Mouse (Mus musculus) midbrain, embryonic 11.5 days (tissue): ENCODE measurements at regions not wholly inside any gene's neighbourhood (a gene's known extent, or its start where the extent isn't known, plus 50 kb on each side); places are given as distances from the start of the nearest gene placed in this dataset.
A peak's percentile ranks its signal among the peaks of the same experiment; 100 is the strongest.
"Not testable (repeated sequence)": the region's sequence is repeated elsewhere in the genome, so short reads cannot be mapped to it uniquely, and the experiment has no call there.

Experiments
- ATAC-seq: fragments of 200-750 bp; cut with Nextera tagmentation; 2 replicates; pipeline ENCODE4 v1.8.0; 2017; ENCODE audit warnings: moderate TSS enrichment, moderate library complexity; ENCODE audit not compliant: low FRiP score
- DNase-seq: peaks from one replicate; pipeline ENCODE4 v3.0.0; 2015; ENCODE audit warnings: low spot score; ENCODE audit errors: missing footprints
- H3K27ac ChIP-seq: fragments of 300-500 bp; sonication (generic); 2 replicates; pipeline ENCODE4 v1.5.1; 2014; ENCODE audit warnings: low read depth, low read length
- H3K27me3 ChIP-seq: fragments of 300-500 bp; sonication (generic); 2 replicates; pipeline ENCODE4 v1.6.1; 2014; ENCODE audit warnings: mild to moderate bottlenecking, low read length, moderate library complexity, mixed read lengths; ENCODE audit not compliant: control insufficient read depth, insufficient read depth
- H3K36me3 ChIP-seq: fragments of 300-500 bp; sonication (generic); 2 replicates; pipeline ENCODE4 v1.6.1; 2014; ENCODE audit warnings: mild to moderate bottlenecking, low read length, moderate library complexity, mixed read lengths; ENCODE audit not compliant: control insufficient read depth, insufficient read depth
- H3K4me1 ChIP-seq: fragments of 300-500 bp; sonication (generic); 2 replicates; pipeline ENCODE4 v1.6.1; 2014; ENCODE audit warnings: low read length; ENCODE audit not compliant: control insufficient read depth, insufficient read depth
- H3K4me2 ChIP-seq: fragments of 300-500 bp; sonication (generic); 2 replicates; pipeline ENCODE4 v1.6.1; 2014; ENCODE audit warnings: mild to moderate bottlenecking, moderate library complexity
- H3K4me3 ChIP-seq: fragments of 300-500 bp; sonication (generic); 2 replicates; pipeline ENCODE4 v1.5.1; 2014; ENCODE audit warnings: low read depth, low read length
- H3K9ac ChIP-seq: fragments of 300-500 bp; sonication (generic); 2 replicates; pipeline ENCODE4 v1.6.1; 2014; ENCODE audit warnings: low read length
- H3K9me3 ChIP-seq: fragments of 300-500 bp; sonication (generic); 2 replicates; pipeline ENCODE4 v1.6.1; 2016; ENCODE audit warnings: low read length; ENCODE audit not compliant: control insufficient read depth
- WGBS: fragments of 180-500 bp; shearing (Covaris S2); extraction: QIAGEN DNeasy Blood & Tissue Kit; methylation state at CpG from one replicate; pipeline ENCODE4 v1.1.7; 2014; 5-methylcytosine and 5-hydroxymethylcytosine counted together

DNA sequence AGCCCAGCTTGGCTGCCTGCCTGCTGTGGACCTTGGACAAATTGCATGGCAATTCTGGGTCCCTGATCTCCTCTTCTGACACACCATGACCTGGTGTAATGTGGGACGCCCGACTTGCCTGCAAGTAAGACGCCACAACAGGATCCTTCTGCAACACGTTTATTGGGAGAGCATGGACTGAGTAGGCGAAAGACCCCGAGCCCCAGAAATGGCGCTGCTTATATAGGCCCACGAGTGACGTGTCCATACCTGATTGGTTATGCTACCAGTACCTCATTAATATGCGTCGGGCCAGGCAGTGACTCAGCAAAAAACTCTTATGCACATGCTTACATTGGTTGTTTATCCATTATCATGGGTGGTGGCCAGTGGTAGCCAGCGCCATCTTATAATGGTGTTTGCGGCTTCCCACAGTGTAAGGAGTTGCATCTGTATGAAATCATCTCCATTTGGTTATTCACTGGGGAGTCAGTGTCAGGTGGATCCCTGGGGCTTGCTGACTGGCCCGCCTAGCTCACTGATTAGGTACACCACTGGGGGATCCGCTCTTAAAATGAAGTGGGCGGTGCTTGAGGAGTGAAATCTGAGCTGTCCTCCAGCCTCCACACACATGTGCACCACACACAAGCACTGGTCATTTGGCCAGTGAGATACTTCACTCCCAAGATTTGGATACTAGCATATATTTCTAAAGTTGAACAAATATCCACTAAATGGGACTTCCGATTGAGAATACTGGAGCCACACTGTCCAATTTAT, 113.1 kb downstream of the Gm31371 start:
- not testable (repeated sequence) for H3K9me3 ChIP-seq, H3K27ac ChIP-seq, H3K36me3 ChIP-seq, H3K27me3 ChIP-seq, DNase-seq, H3K4me1 ChIP-seq, H3K9ac ChIP-seq, H3K4me2 ChIP-seq, ATAC-seq, H3K4me3 ChIP-seq
- 86% methylated on average over 14 of the region's 17 CpGs for WGBS

DNA sequence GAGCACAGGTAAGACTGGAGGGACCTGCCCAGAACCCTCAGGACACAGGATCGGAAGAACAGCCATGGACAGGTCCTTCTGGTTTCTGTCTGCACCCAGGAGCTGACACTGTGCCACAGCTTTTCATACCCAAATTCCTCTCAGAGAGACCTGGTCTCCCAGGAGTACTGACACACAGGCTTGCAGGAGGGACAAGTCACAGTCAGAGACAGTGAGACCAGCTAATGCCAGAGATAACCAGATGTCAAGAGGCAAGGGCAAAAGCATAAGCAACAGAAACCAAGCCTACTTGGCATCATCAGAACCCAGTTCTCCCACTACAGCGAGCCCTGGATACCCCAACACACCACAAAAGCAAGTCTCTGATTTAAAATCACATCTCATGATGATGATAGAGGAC, 122.3 kb downstream of the Gm31371 start:
- not testable (repeated sequence) for H3K36me3 ChIP-seq, H3K27me3 ChIP-seq, H3K27ac ChIP-seq, H3K4me2 ChIP-seq, H3K4me3 ChIP-seq, H3K9ac ChIP-seq, H3K9me3 ChIP-seq, ATAC-seq, H3K4me1 ChIP-seq, DNase-seq
- no CpG with 5 or more reads among the region's 2 CpGs for WGBS

DNA sequence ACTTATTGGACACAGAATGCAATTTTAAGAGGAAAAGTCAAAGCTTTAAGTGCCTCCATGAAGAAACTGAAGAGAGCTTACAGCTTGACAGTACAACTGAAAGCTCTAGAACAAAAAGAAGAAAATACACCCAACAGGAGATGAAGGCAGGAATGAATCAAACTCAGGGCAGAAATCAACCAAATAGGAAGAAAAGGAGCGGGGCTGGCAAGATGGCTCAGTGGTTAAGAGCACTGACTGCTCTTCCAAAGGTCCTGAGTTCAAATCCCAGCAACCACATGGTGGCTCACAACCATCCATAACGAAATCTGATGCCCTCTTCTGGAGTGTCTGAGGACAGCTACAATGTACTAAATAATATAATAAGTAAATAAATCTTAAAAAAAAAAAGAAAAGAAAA, 124.8 kb downstream of the Gm31371 start:
- H3K27ac ChIP-seq, H3K9me3 ChIP-seq, H3K9ac ChIP-seq, H3K36me3 ChIP-seq, DNase-seq, ATAC-seq, H3K4me1 ChIP-seq, H3K27me3 ChIP-seq, H3K4me3 ChIP-seq, H3K4me2 ChIP-seq: not testable (repeated sequence)
- 75% methylated on average over 1 of the region's 2 CpGs for WGBS

DNA sequence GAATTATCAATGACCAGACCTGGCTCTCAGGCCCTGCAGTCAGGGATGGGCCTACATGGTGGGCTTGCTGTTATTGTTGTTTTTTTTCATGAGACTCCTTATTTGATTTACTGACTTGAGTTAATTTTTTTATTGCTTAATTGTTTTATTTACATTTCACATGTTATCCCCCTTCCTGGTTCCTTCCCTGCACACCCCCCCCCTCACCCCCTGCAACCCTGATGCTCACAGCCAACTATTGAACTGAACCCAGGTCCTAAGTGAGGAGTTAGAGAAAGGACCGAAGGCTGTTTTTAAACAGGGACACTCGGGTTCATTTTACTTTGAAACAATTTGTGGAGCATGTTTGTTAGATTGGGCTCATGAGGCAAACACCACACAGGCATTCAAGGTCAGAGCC, 126.9 kb downstream of the Gm31371 start:
- 84% methylated on average over 2 of the region's 2 CpGs for WGBS
- not testable (repeated sequence) for H3K9ac ChIP-seq, H3K4me1 ChIP-seq, H3K4me3 ChIP-seq, H3K27ac ChIP-seq, H3K9me3 ChIP-seq, ATAC-seq, DNase-seq, H3K36me3 ChIP-seq, H3K4me2 ChIP-seq, H3K27me3 ChIP-seq

DNA sequence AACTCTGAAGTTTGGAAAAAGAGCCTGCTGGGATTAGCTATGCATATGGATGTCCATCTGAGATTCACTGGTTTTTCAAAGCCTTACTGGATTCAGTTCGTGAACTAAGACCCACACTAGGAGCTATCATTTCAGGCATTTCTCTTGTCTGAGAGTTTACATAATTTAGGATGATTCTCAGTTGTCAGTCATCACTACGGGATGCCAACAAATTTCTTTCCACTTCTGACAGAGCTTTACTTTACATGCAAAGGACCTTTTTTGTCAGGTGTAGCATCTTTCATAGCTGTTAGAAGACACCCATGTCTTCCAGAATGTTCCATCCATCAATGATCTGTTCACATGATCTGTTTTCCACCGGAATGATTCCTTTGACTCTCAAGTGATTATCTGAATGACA, 154.4 kb downstream of the Gm31371 start:
- H3K9me3 ChIP-seq, H3K27me3 ChIP-seq, H3K27ac ChIP-seq, H3K4me2 ChIP-seq, H3K4me3 ChIP-seq, H3K9ac ChIP-seq, H3K4me1 ChIP-seq, ATAC-seq, DNase-seq, H3K36me3 ChIP-seq: not testable (repeated sequence)
- 73% methylated on average over 2 of the region's 3 CpGs for WGBS

DNA sequence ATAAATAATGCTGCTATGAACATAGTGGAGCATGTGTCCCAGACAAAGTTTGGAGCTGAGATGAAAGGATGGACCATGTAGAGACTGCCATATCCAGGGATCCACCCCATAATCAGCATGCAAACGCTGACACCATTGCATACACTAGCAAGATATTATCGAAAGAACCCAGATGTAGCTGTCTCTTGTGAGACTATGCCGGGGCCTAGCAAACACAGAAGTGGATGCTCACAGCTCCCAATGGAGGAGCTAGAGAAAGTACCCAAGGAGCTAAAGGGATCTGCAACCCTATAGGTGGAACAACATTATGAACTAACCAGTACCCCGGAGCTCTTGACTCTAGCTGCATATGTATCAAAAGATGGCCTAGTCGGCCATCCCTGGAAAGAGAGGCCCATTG, 194.9 kb downstream of the Gm31371 start:
- H3K4me2 ChIP-seq, H3K9ac ChIP-seq, H3K36me3 ChIP-seq, H3K4me3 ChIP-seq, ATAC-seq, H3K9me3 ChIP-seq, DNase-seq, H3K27me3 ChIP-seq, H3K4me1 ChIP-seq, H3K27ac ChIP-seq: not testable (repeated sequence)
- WGBS = 83% methylated on average over 4 of the region's 5 CpGs

DNA sequence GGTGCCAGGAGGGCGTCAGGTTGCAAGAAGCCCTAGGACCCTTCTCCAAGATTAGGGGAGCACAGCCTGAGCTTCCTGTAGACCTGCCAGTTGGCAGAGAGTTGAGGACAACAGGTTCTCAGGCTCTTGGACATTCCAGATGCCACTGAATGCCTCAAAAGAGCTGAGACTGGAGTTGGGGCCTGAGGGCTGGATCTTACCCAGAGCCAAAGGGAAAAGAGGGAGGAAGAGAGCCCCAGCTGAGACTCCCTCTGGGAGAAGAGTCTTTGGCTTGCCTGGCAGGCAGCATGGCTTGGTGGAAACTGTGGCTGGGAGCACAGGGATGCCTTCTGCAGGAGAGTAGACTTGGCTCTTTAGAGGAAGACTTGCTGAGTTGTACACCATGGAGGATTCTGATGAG, 197.0 kb downstream of the Gm31371 start:
- not testable (repeated sequence) for H3K4me2 ChIP-seq, H3K27ac ChIP-seq, H3K27me3 ChIP-seq, H3K4me3 ChIP-seq, H3K9me3 ChIP-seq, H3K36me3 ChIP-seq, H3K9ac ChIP-seq, ATAC-seq, H3K4me1 ChIP-seq
- DNase-seq = peak; percentile 61
- WGBS = no CpG with 5 or more reads among the region's 1 CpGs

DNA sequence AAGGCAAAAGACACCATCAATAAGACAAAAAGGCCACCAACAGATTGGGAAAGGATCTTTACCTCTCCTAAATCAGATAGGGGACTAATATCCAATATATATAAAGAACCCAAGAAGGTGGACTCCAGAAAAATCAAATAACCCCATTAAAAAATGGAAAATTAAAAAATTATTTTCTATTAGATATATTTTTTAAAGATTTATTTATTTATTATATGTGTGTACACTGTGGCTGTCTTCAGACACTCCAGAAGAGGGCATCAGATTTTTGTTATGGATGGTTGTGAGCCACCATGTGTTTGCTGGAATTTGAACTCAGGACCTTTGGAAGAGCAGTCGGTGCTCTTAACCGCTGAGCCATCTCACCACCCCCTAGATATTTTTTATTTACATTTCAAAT, 199.2 kb downstream of the Gm31371 start:
- H3K9ac ChIP-seq, H3K4me3 ChIP-seq, DNase-seq, H3K4me1 ChIP-seq, H3K9me3 ChIP-seq, H3K36me3 ChIP-seq, H3K27ac ChIP-seq, H3K4me2 ChIP-seq, H3K27me3 ChIP-seq, ATAC-seq: not testable (repeated sequence)
- WGBS = no CpG with 5 or more reads among the region's 2 CpGs

DNA sequence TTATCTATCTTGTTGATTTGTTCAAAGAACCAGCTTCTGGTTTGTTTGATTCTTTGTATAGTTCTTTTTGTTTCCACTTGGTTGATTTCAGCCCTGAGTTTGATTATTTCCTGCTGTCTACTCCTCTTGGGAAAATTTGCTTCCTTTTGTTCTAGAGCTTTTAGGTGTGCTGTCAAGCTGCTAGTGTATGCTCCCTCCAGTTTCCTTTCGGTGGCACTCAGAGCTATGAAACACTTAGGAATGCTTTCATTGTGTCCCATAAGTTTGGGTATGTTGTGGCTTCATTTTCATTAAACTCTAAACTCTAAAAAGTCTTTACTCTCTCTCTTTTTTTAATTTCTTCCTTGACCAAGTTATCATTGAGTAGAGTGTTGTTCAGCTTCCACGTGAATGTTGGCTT, 204.0 kb downstream of the Gm31371 start:
- H3K27ac ChIP-seq, H3K9ac ChIP-seq, H3K36me3 ChIP-seq, H3K9me3 ChIP-seq, DNase-seq, H3K4me2 ChIP-seq, H3K27me3 ChIP-seq, H3K4me1 ChIP-seq, H3K4me3 ChIP-seq, ATAC-seq: not testable (repeated sequence)
- 91% methylated on average over 1 of the region's 2 CpGs for WGBS
